Mouse (Mus musculus): ENCODE data around the gene Cep128. TPM values are rescaled to one million over a fixed set of nuclear protein-coding genes. Genes with fewer than 3 reads are reported as not detected.
"Not testable (repeated sequence)": the region's sequence is repeated elsewhere in the genome, so short reads cannot be mapped to it uniquely, and the experiment has no call there.

Cep128 gene
- polyA plus RNA-seq, 1 experiment: 5.4 TPM

- Histone ChIP-seq H3K36me3 (ENCODE audit: control insufficient read depth, insufficient read depth) (no peaks in the 10 kb centered on the region), H3K4me3 (ENCODE audit: insufficient read depth, poor library complexity, severe bottlenecking) (no peak overlapping the region), H3ac (ENCODE audit: control insufficient read depth, insufficient read length, low read depth) (peak overlapping the region; percentile 26), H3K79me3 (ENCODE audit: low read depth) (no peaks in the 10 kb centered on the region), H3K79me2 (ENCODE audit: control insufficient read depth, insufficient read depth) (no peaks in the 10 kb centered on the region), H3K27me3 (ENCODE audit: control insufficient read depth, insufficient read depth, insufficient read length) (peaks cover 25% of the 10 kb centered on the region)
- no peak for TF ChIP-seq MAX (IDR thresholded peaks at IDR 0.05)
- peak; percentile 60 for TF ChIP-seq CTCF (IDR thresholded peaks at IDR 0.05; ENCODE audit: control insufficient read depth, insufficient read depth, insufficient read length)
Observed at GRCm38 (mm10) chr12:91400232-91401048, 16.2 kb upstream of the Cep128 start.

- H3ac ChIP-seq (ENCODE audit: control insufficient read depth, insufficient read length, low read depth): peak overlapping the region; percentile 94
- TF ChIP-seq MYOG (IDR thresholded peaks at IDR 0.05; ENCODE audit: control insufficient read depth, extremely low read depth, insufficient read length) (no peak), CTCF (IDR thresholded peaks at IDR 0.05; ENCODE audit: control insufficient read depth, insufficient read depth, insufficient read length) (no peak), USF1 (IDR thresholded peaks at IDR 0.05; ENCODE audit: low read depth) (no peak), MAX (IDR thresholded peaks at IDR 0.05) (no peak), CEBPB (IDR thresholded peaks at IDR 0.05; ENCODE audit: low read depth) (no peak), FOSL1 (IDR thresholded peaks at IDR 0.05; ENCODE audit: insufficient read depth, low read length, poor library complexity, severe bottlenecking) (no peak), MYOD1 (IDR thresholded peaks at IDR 0.05; ENCODE audit: control insufficient read depth, insufficient read length, low read depth) (no peak)
- H3K27me3 ChIP-seq (ENCODE audit: control insufficient read depth, insufficient read depth, insufficient read length): no peaks in the 10 kb centered on the region
- H3K36me3 ChIP-seq (ENCODE audit: control insufficient read depth, insufficient read depth): peaks cover 4% of the 10 kb centered on the region
- H3K79me3 ChIP-seq (ENCODE audit: low read depth): peaks cover 6% of the 10 kb centered on the region
- peaks cover 16% of the 10 kb centered on the region for H3K79me2 ChIP-seq (ENCODE audit: control insufficient read depth, insufficient read depth)
- peak overlapping the region; percentile 83 for H3K4me3 ChIP-seq (ENCODE audit: insufficient read depth, poor library complexity, severe bottlenecking)
Observed at GRCm38 (mm10) chr12:91383516-91384264, 519 bp downstream of the Cep128 start.

- no peak overlapping the region for H3K4me3 ChIP-seq (ENCODE audit: insufficient read depth, poor library complexity, severe bottlenecking)
- peaks cover 12% of the 10 kb centered on the region for H3K36me3 ChIP-seq (ENCODE audit: control insufficient read depth, insufficient read depth)
- no peak overlapping the region for H3ac ChIP-seq (ENCODE audit: control insufficient read depth, insufficient read length, low read depth)
- TF ChIP-seq MYOD1 (IDR thresholded peaks at IDR 0.05; ENCODE audit: control insufficient read depth, insufficient read length, low read depth): no peak
- no peak for TF ChIP-seq USF1 (IDR thresholded peaks at IDR 0.05; ENCODE audit: low read depth)
- TF ChIP-seq MAX (IDR thresholded peaks at IDR 0.05): no peak
- TF ChIP-seq MYOG (IDR thresholded peaks at IDR 0.05; ENCODE audit: control insufficient read depth, extremely low read depth, insufficient read length): no peak
- no peak for TF ChIP-seq CTCF (IDR thresholded peaks at IDR 0.05; ENCODE audit: control insufficient read depth, insufficient read depth, insufficient read length)
- TF ChIP-seq CEBPB (IDR thresholded peaks at IDR 0.05; ENCODE audit: low read depth): no peak
- no peak for TF ChIP-seq FOSL1 (IDR thresholded peaks at IDR 0.05; ENCODE audit: insufficient read depth, low read length, poor library complexity, severe bottlenecking)
- no peaks in the 10 kb centered on the region for H3K79me3 ChIP-seq (ENCODE audit: low read depth)
- no peaks in the 10 kb centered on the region for H3K79me2 ChIP-seq (ENCODE audit: control insufficient read depth, insufficient read depth)
- H3K27me3 ChIP-seq (ENCODE audit: control insufficient read depth, insufficient read depth, insufficient read length): no peaks in the 10 kb centered on the region
Observed at GRCm38 (mm10) chr12:91369173-91369572, 15.0 kb downstream of the Cep128 start.

GRCm38 (mm10) chr12:91353783-91354182 lies 30.4 kb downstream of the Cep128 start:
- TF ChIP-seq CTCF (IDR thresholded peaks at IDR 0.05; ENCODE audit: control insufficient read depth, insufficient read depth, insufficient read length): no peak
- TF ChIP-seq MYOD1 (IDR thresholded peaks at IDR 0.05; ENCODE audit: control insufficient read depth, insufficient read length, low read depth): no peak
- TF ChIP-seq CEBPB (IDR thresholded peaks at IDR 0.05; ENCODE audit: low read depth): no peak
- TF ChIP-seq USF1 (IDR thresholded peaks at IDR 0.05; ENCODE audit: low read depth): no peak
- no peak for TF ChIP-seq MAX (IDR thresholded peaks at IDR 0.05)
- no peak for TF ChIP-seq FOSL1 (IDR thresholded peaks at IDR 0.05; ENCODE audit: insufficient read depth, low read length, poor library complexity, severe bottlenecking)
- TF ChIP-seq MYOG (IDR thresholded peaks at IDR 0.05; ENCODE audit: control insufficient read depth, extremely low read depth, insufficient read length): no peak
- no peak overlapping the region for H3K4me3 ChIP-seq (ENCODE audit: insufficient read depth, poor library complexity, severe bottlenecking)
- no peaks in the 10 kb centered on the region for H3K36me3 ChIP-seq (ENCODE audit: control insufficient read depth, insufficient read depth)
- no peaks in the 10 kb centered on the region for H3K27me3 ChIP-seq (ENCODE audit: control insufficient read depth, insufficient read depth, insufficient read length)
- H3ac ChIP-seq (ENCODE audit: control insufficient read depth, insufficient read length, low read depth): no peak overlapping the region
- H3K79me3 ChIP-seq (ENCODE audit: low read depth): no peaks in the 10 kb centered on the region
- no peaks in the 10 kb centered on the region for H3K79me2 ChIP-seq (ENCODE audit: control insufficient read depth, insufficient read depth)

GRCm38 (mm10) chr12:91338656-91339055 lies 45.6 kb downstream of the Cep128 start:
- not testable (repeated sequence) for H3K36me3 ChIP-seq (ENCODE audit: control insufficient read depth, insufficient read depth); H3K79me2 ChIP-seq (ENCODE audit: control insufficient read depth, insufficient read depth); H3K79me3 ChIP-seq (ENCODE audit: low read depth); H3ac ChIP-seq (ENCODE audit: control insufficient read depth, insufficient read length, low read depth); H3K27me3 ChIP-seq (ENCODE audit: control insufficient read depth, insufficient read depth, insufficient read length); H3K4me3 ChIP-seq (ENCODE audit: insufficient read depth, poor library complexity, severe bottlenecking)

GRCm38 (mm10) chr12:91327527-91327926 lies 56.7 kb downstream of the Cep128 start:
- H3K79me2 ChIP-seq (ENCODE audit: control insufficient read depth, insufficient read depth): no peaks in the 10 kb centered on the region
- no peaks in the 10 kb centered on the region for H3K27me3 ChIP-seq (ENCODE audit: control insufficient read depth, insufficient read depth, insufficient read length)
- H3K36me3 ChIP-seq (ENCODE audit: control insufficient read depth, insufficient read depth): no peaks in the 10 kb centered on the region
- no peak overlapping the region for H3ac ChIP-seq (ENCODE audit: control insufficient read depth, insufficient read length, low read depth)
- TF ChIP-seq CEBPB (IDR thresholded peaks at IDR 0.05; ENCODE audit: low read depth) (no peak), MYOD1 (IDR thresholded peaks at IDR 0.05; ENCODE audit: control insufficient read depth, insufficient read length, low read depth) (no peak), CTCF (IDR thresholded peaks at IDR 0.05; ENCODE audit: control insufficient read depth, insufficient read depth, insufficient read length) (no peak), MYOG (IDR thresholded peaks at IDR 0.05; ENCODE audit: control insufficient read depth, extremely low read depth, insufficient read length) (no peak), USF1 (IDR thresholded peaks at IDR 0.05; ENCODE audit: low read depth) (no peak), MAX (IDR thresholded peaks at IDR 0.05) (no peak), FOSL1 (IDR thresholded peaks at IDR 0.05; ENCODE audit: insufficient read depth, low read length, poor library complexity, severe bottlenecking) (no peak)
- no peaks in the 10 kb centered on the region for H3K79me3 ChIP-seq (ENCODE audit: low read depth)
- H3K4me3 ChIP-seq (ENCODE audit: insufficient read depth, poor library complexity, severe bottlenecking): no peak overlapping the region
